Mouse (Mus musculus) thymus, adult 2 months (tissue): ENCODE data around the gene Sh2b2. TPM values are rescaled to one million over a fixed set of nuclear protein-coding genes. Genes with fewer than 3 reads are reported as not detected.
A peak's percentile ranks its signal among the peaks of the same experiment; 100 is the strongest.

Experiments
- DNase-seq: peaks from one replicate; pipeline ENCODE4 v3.0.0; 2021
- H3K27ac ChIP-seq: fragments of 200-500 bp; 2 replicates; pipeline ENCODE4 v1.5.1; 2012; ENCODE audit warnings: low read length, control low read depth; ENCODE audit not compliant: control insufficient read depth, insufficient read depth
- H3K27me3 ChIP-seq: fragments of 200-500 bp; 2 replicates; pipeline ENCODE4 v1.6.1; 2012; ENCODE audit warnings: mild to moderate bottlenecking, low read length, moderate library complexity, mixed read lengths; ENCODE audit not compliant: control insufficient read depth, insufficient read depth
- H3K36me3 ChIP-seq: fragments of 200-500 bp; 2 replicates; pipeline ENCODE4 v1.6.1; 2012; ENCODE audit warnings: mild to moderate bottlenecking, low read length, moderate library complexity; ENCODE audit not compliant: control insufficient read depth, insufficient read depth
- H3K4me1 ChIP-seq: fragments of 200-500 bp; replicated peaks from 2 replicates; pipeline ENCODE4 v1.6.1; 2012; ENCODE audit warnings: low read length; ENCODE audit not compliant: control insufficient read depth, insufficient read depth
- H3K4me3 ChIP-seq: fragments of 200-500 bp; 2 replicates; pipeline ENCODE4 v1.5.1; 2012; ENCODE audit warnings: mild to moderate bottlenecking, low read length, control low read depth, moderate library complexity; ENCODE audit not compliant: control insufficient read depth, insufficient read depth
- CTCF ChIP-seq: fragments of 200-500 bp; IDR thresholded peaks from 2 replicates; pipeline ENCODE4 v1.5.1; 2012; ENCODE audit warnings: mild to moderate bottlenecking, control low read depth, low read length, moderate library complexity, borderline replicate concordance; ENCODE audit not compliant: control insufficient read depth, poor library complexity, insufficient read depth; ENCODE audit errors: extremely low read depth
- POLR2A ChIP-seq: fragments of 200-500 bp; IDR thresholded peaks from 2 replicates; pipeline ENCODE4 v1.6.1; 2012; ENCODE audit warnings: mild to moderate bottlenecking, low read length, control low read depth, moderate library complexity; ENCODE audit not compliant: control insufficient read depth, poor library complexity, insufficient read depth; ENCODE audit errors: extremely low read depth
- WGBS: fragments of 180-500 bp; shearing (Covaris S2); methylation state at CpG from one replicate; pipeline ENCODE4 v1.1.7; 2018; 5-methylcytosine and 5-hydroxymethylcytosine counted together
- polyA plus RNA-seq: library from polyadenylated mRNA; depleted of rRNA; stranded (reverse); fragments of >200 nt; gene quantifications from 2 replicates; pipeline ENCODE4 v1.2.3, GENCODE M21; 2012

Sh2b2 gene
- polyA plus RNA-seq, 1 experiment, result 16.1 TPM

DNA sequence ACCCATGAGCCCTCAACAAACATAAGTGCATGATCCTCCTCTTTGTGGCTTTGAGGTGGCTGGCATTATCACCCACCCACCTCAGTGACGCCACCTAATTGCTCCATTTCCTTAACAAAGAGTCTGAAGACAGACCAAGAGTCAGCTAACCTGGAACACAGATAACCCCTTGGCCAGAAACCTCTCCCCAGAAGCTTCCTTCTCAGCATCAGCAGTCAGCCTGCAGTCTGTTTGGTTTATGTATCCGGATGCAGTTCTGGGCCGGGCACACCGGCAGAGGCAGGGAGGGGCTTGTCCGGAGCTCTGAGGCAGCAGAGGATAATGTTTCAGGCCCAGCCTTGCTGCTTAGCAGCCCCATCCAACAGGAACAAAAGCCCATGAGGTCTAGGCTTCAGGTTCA is 66.8 kb downstream of the Sh2b2 start:
- 87% methylated on average over 5 of the region's 5 CpGs for WGBS
- no peak overlapping the region for H3K4me3 ChIP-seq
- peaks cover 34% of the 10 kb centered on the region for H3K36me3 ChIP-seq
- TF ChIP-seq POLR2A (no peak), CTCF (no peak)
- no peaks in the 10 kb centered on the region for H3K4me1 ChIP-seq
- H3K27ac ChIP-seq, result no peak overlapping the region
- DNase-seq, result no peak
- H3K27me3 ChIP-seq, result no peaks in the 10 kb centered on the region

- peak; percentile 53 for DNase-seq
- H3K27ac ChIP-seq, result peak overlapping the region; percentile 86
- WGBS, result 44% methylated on average over 9 of the region's 9 CpGs
- TF ChIP-seq POLR2A, result no peak
- TF ChIP-seq CTCF, result no peak
- no peaks in the 10 kb centered on the region for H3K27me3 ChIP-seq
- H3K36me3 ChIP-seq, result no peaks in the 10 kb centered on the region
- no peak overlapping the region for H3K4me3 ChIP-seq
- peaks cover 37% of the 10 kb centered on the region for H3K4me1 ChIP-seq
Measured at GRCm38 (mm10) chr5:136173606-136174463, 72.5 kb downstream of the Sh2b2 start.

DNA sequence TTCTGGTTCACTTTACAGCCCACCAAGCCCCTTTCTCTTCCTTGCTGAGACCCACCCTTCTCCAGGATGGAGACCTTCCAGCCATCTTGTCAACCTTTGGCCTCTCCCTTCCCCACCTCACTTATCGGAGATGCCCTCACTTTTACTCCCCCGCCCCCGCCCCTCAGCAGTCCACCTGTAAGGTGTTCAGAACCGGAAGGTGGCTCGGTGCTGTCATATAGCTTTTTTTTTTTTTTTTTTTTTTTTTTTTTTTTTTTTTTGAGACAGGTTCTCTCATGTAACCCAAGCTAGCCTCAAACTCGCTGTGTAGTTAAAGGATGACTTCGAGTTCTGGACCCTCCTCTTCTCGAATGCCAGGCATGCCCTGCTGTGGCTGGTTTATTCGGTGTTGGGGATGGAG is 73.4 kb downstream of the Sh2b2 start:
- Histone ChIP-seq H3K36me3 (peaks cover 4% of the 10 kb centered on the region; the same call in 1 of the 2 replicates), H3K4me3 (no peak overlapping the region), H3K4me1 (peaks cover 40% of the 10 kb centered on the region), H3K27ac (0 out of 2 replicates have a peak overlapping the region, but pooled peaks have one; percentile 21), H3K27me3 (no peaks in the 10 kb centered on the region)
- 80% methylated on average over 9 of the region's 9 CpGs for WGBS
- TF ChIP-seq CTCF (no peak), POLR2A (no peak)
- no peak for DNase-seq

DNA sequence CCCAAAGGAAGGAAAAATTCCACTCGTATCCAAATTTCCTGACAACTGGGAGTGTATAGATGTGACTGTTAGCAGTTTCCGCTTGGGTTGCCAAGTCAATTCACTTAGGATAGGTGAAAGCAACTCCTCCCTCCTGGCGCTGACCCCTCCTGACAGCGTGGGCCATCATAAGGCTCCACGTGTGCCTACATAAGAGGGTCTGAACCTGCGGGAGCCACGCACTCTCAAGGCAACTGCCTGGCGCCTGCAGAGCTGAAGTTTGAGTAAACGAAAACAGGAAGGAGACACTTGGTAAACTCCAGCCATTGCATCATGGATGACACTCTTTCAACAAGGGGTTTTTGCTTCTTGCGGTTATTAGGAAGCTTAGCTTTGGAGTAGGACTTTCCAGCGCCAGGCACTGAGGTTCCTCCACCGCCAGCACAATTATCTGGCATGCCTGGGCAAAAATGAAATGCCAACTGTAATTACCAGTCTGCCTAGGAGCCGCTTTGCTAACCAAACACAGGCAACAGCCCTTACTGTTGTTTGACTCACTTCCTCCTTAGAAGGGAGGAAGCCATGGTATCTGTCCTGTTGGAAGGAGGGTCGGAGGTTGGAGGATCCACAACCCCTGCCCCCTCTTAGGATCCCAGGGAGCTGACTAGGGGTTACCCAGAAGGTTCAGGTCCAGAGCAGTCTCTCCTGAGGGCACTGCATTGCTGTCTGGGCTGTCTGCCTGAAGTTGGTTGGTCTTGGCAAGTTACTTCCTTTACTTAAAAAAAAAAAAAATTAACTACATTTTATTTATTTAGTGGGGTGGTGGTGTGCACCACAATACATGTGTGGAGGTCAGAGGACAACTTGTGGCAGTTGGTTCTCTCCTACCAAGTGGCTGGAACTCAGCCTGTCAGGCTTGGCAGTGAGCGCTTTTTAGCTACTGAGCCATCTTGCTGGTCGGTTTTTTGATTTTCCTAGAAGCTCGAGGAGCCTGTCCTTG is 74.7 kb downstream of the Sh2b2 start:
- Histone ChIP-seq H3K4me3 (peak overlapping the region; percentile 90), H3K4me1 (peaks cover 44% of the 10 kb centered on the region), H3K36me3 (peaks cover 11% of the 10 kb centered on the region; the same call in 1 of the 2 replicates), H3K27ac (peak overlapping the region; percentile 97), H3K27me3 (no peaks in the 10 kb centered on the region)
- DNase-seq, result peak; percentile 37
- 16% methylated on average over 17 of the region's 17 CpGs for WGBS
- TF ChIP-seq POLR2A (no peak), CTCF (no peak)

- H3K27me3 ChIP-seq, result no peaks in the 10 kb centered on the region
- peak within 1 kb of the TSS; percentile 90 for H3K4me3 ChIP-seq
- under 1% methylated on average over 49 of the region's 49 CpGs for WGBS
- H3K36me3 ChIP-seq, result peaks cover 16% of the 10 kb centered on the region; the same call in 1 of the 2 replicates
- peaks cover 44% of the 10 kb centered on the region for H3K4me1 ChIP-seq
- DNase-seq, result peak; percentile 93
- TF ChIP-seq CTCF, result 0 out of 2 replicates have a peak, but pooled peaks have one; percentile 5
- TF ChIP-seq POLR2A, result peak; percentile 52
- peak within 1 kb of the TSS; percentile 97 for H3K27ac ChIP-seq
Measured at GRCm38 (mm10) chr5:136170512-136171362, 75.6 kb downstream of the Sh2b2 start, which contains the start of gene Orai2. TSS of gene Orai2 (minus strand) at chr5:136170713.
